Mouse (Mus musculus): Measurements from ENCODE around the gene Sec24d. TPM values are rescaled to one million over a fixed set of nuclear protein-coding genes. Genes with fewer than 3 reads are reported as not detected.
"Not testable (repeated sequence)": the region's sequence is repeated elsewhere in the genome, so short reads cannot be mapped to it uniquely, and the experiment has no call there.

The Sec24d gene
- polyA plus RNA-seq, 1 experiment = 15.3 TPM

- Histone ChIP-seq H3K4me1 (ENCODE audit: control insufficient read depth, insufficient read depth, insufficient read length, low read length) (no peaks in the 10 kb centered on the region), H3K4me3 (ENCODE audit: insufficient read depth, low read depth, low read length) (peak within 1 kb of the TSS; percentile 88), H3K27ac (replicated peaks; ENCODE audit: low read depth, low read length) (peak within 1 kb of the TSS; percentile 94)
Observed at GRCm38 (mm10) chr3:123385486-123386156, 118.4 kb downstream of the Sec24d start, which contains the start of gene Mettl14. Gene Mettl14 (minus strand): TSS chr3:123386108.

- H3K27ac ChIP-seq (replicated peaks; ENCODE audit: low read depth, low read length) = peak overlapping the region; percentile 61
- H3K4me3 ChIP-seq (ENCODE audit: insufficient read depth, low read depth, low read length) = peak overlapping the region; percentile 70
- not testable (repeated sequence) for H3K4me1 ChIP-seq (ENCODE audit: control insufficient read depth, insufficient read depth, insufficient read length, low read length)
Observed at GRCm38 (mm10) chr3:123386157-123386780, 119.0 kb downstream of the Sec24d start.

DNA sequence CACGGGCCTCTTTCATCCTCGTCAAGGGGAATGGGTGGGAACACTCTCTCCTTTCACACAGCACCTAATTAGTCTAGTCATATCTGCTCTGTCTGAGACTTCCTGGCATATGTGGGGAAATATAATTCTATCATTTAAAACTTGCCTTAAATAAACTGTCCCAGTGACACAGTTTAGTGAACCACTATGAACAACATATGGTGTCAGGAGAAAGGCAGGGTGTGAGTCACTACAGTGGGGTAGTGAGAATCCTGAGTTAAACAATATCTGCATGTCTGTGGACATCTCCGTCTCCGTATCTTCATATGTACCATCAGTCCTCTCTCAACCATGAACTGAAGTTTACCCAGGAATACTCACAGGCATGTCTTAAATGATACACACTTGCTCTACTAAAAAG, 123.9 kb downstream of the Sec24d start:
- Histone ChIP-seq H3K4me1 (ENCODE audit: control insufficient read depth, insufficient read depth, insufficient read length, low read length) (no peaks in the 10 kb centered on the region), H3K4me3 (ENCODE audit: insufficient read depth, low read depth, low read length) (no peak overlapping the region), H3K27ac (replicated peaks; ENCODE audit: low read depth, low read length) (no peak overlapping the region)

DNA sequence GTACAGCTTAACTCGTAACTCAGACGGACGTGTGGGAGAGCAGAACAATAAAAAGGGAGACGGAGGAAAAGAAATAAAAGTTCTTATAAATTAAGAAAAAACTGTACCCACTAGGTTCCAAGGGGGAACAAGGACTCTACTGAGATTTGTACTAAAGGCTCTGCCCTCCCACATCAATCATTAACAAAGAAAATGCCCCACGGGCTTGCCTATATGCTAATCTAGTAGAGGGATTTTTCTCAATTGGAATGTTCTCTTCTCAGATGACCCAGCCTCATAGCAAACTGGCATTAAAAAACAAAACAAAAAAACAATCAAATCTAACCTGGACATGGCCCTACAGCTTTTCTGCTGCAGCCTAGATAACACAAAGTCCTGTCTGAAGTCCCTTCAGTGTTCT, 128.4 kb downstream of the Sec24d start:
- H3K4me1 ChIP-seq (ENCODE audit: control insufficient read depth, insufficient read depth, insufficient read length, low read length) = no peaks in the 10 kb centered on the region
- no peak overlapping the region for H3K4me3 ChIP-seq (ENCODE audit: insufficient read depth, low read depth, low read length)
- no peak overlapping the region for H3K27ac ChIP-seq (replicated peaks; ENCODE audit: low read depth, low read length)

- H3K4me1 ChIP-seq (ENCODE audit: control insufficient read depth, insufficient read depth, insufficient read length, low read length) = no peaks in the 10 kb centered on the region
Observed at GRCm38 (mm10) chr3:123397562-123398481, 130.6 kb downstream of the Sec24d start.

DNA sequence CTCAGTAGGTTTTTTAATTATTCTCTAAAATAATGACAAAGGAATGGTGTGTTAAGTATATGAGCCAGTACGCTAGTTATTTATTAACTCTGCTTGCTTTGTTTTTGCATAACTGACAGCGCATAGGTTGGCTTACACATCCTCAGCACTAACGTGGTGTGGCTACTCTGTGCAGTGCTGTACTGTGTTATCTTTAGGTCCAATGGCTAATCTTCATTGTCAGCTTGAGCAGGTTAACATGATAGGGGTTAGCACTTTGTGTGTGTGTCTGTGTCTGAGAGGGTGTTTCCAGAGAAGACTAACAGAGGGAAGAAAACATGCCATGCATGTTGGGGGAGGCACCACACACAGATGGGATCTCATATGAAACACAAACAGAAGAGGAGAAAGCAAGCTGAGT, 137.7 kb downstream of the Sec24d start:
- Histone ChIP-seq H3K27ac (replicated peaks; ENCODE audit: low read depth, low read length) (no peak overlapping the region), H3K4me3 (ENCODE audit: insufficient read depth, low read depth, low read length) (no peak overlapping the region)

More at GRCm38 (mm10) chr3:123397562-123398481, 130.6 kb downstream of the Sec24d start:
- H3K27ac ChIP-seq (replicated peaks; ENCODE audit: low read depth, low read length) = no peak overlapping the region
- no peak overlapping the region for H3K4me3 ChIP-seq (ENCODE audit: insufficient read depth, low read depth, low read length)

GRCm38 (mm10) chr3:123411821-123412578, 144.7 kb downstream of the Sec24d start:
- no peak overlapping the region for H3K27ac ChIP-seq (replicated peaks; ENCODE audit: low read depth, low read length)
- H3K4me3 ChIP-seq (ENCODE audit: insufficient read depth, low read depth, low read length) = no peak overlapping the region
- H3K4me1 ChIP-seq (ENCODE audit: control insufficient read depth, insufficient read depth, insufficient read length, low read length) = no peaks in the 10 kb centered on the region

More for the DNA sequence above, 137.7 kb downstream of the Sec24d start:
- no peaks in the 10 kb centered on the region for H3K4me1 ChIP-seq (ENCODE audit: control insufficient read depth, insufficient read depth, insufficient read length, low read length)

DNA sequence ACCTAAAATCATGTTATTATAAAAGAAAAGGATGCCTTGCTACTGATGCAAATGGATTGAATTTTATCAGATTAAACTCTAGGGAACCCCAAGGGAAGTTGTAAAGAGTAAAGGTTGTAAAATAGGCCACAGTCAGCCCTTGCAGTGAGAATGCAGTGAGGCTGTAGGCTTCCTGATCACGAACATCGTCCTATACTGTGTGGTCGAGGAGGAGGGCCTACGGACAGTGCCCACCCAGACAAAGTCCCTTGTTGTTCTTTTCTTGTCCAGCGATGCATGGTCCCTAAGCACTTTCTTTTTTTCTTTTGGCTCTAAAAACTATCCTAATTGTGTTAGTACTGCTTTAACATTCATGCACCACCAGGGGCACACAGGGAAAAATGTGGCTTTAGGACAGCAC, 145.9 kb downstream of the Sec24d start:
- H3K27ac ChIP-seq (replicated peaks; ENCODE audit: low read depth, low read length) = no peak overlapping the region
- H3K4me1 ChIP-seq (ENCODE audit: control insufficient read depth, insufficient read depth, insufficient read length, low read length) = no peaks in the 10 kb centered on the region

More for the DNA sequence above, 145.9 kb downstream of the Sec24d start:
- H3K4me3 ChIP-seq (ENCODE audit: insufficient read depth, low read depth, low read length) = no peak overlapping the region

Other genes starting within 250 kb of the Sec24d start
- gene Myoz2, start 232.4 kb upstream of the Sec24d start, polyA plus RNA-seq (2012; ENCODE audit: insufficient read depth, insufficient read length, missing spikeins) = 5.9 and 7.5 TPM in 2 replicates
- gene Synpo2, start 31.3 kb upstream of the Sec24d start, polyA plus RNA-seq (2012; ENCODE audit: insufficient read depth, insufficient read length, missing spikeins) = 6.0 and 7.4 TPM in 2 replicates
- gene Mettl14, start 118.7 kb downstream of the Sec24d start, polyA plus RNA-seq (2012; ENCODE audit: insufficient read depth, insufficient read length, missing spikeins) = 7.0 and 8.7 TPM in 2 replicates
- 0.40 and 0.42 TPM in 2 replicates for gene Prss12, start 179.5 kb downstream of the Sec24d start, polyA plus RNA-seq (2012; ENCODE audit: insufficient read depth, insufficient read length, missing spikeins)